Mouse (Mus musculus) kidney, postnatal 4 days (tissue): ENCODE measurements at regions not wholly inside any gene's neighbourhood (a gene's known extent, or its start where the extent isn't known, plus 50 kb on each side); places are given as distances from the start of the nearest gene placed in this dataset.
A peak's percentile ranks its signal among the peaks of the same experiment; 100 is the strongest.

Experiments used
- DNase-seq, 2 experiments: peaks; one replicate each; pipeline ENCODE4 v3.0.0; 2021; ENCODE audit warnings: mixed read lengths in 2 of 2

- no peak for DNase-seq
Observed at GRCm38 (mm10) chr4:82160233-82160632, 545.3 kb downstream of the Nfib start.

- no peak for DNase-seq
Observed at GRCm38 (mm10) chr4:82155642-82156320, 549.8 kb downstream of the Nfib start.

DNA sequence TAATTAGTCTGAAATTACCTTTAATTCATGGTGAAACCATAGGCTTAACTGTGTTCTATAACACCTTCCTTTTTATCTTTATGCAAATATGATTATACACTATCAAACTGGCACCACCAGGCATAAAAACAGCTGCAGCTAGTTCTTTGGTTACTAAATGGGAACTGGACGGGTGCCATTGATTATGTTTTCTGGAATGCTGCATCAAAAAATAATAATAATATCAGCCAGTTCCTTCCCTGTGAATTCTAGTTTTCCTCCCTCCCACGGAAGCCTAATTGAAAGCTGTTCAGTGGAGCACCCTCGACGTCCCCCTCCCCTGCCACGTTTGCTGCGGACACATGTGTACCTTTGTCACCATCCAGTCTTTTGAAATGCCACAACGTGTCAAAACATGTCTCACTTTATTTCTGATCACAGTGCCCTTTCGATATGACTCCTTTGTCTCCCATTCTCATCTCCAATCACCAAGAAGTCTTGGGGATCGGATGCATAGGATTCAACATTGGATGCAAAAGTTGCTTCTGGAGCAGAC is 551.5 kb downstream of the Nfib start:
- DNase-seq, result no peak

- DNase-seq, result no peak
Observed at GRCm38 (mm10) chr4:82153604-82154003, 551.9 kb downstream of the Nfib start.

GRCm38 (mm10) chr4:82149957-82150356 is 555.6 kb downstream of the Nfib start:
- DNase-seq, result peak in 1 of 2 experiments; percentile 5

- peak in 1 of 2 experiments; percentile 6 for DNase-seq
Observed at GRCm38 (mm10) chr4:82148129-82149064, 557.2 kb downstream of the Nfib start.

DNA sequence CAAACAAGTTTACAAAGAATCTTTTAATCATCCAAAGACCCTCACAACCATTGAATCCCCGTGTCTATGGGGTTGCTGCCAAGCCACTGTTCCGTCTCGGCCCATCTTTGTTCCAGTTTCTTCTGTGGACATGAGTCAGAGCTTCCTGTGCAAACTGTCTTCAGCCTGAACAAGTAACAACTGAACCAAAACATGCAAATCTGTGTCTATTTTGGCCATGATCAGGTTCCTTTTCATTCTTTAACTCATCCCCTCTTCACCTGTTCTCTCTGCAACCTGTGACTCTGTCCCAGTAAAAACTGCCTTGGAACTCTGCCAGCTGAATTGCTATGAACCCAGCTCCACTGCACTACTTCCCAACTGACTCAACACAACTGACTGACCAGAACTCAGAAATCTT is 563.2 kb downstream of the Nfib start:
- no peak for DNase-seq

GRCm38 (mm10) chr4:82139806-82140205 is 565.7 kb downstream of the Nfib start:
- DNase-seq, result no peak

DNA sequence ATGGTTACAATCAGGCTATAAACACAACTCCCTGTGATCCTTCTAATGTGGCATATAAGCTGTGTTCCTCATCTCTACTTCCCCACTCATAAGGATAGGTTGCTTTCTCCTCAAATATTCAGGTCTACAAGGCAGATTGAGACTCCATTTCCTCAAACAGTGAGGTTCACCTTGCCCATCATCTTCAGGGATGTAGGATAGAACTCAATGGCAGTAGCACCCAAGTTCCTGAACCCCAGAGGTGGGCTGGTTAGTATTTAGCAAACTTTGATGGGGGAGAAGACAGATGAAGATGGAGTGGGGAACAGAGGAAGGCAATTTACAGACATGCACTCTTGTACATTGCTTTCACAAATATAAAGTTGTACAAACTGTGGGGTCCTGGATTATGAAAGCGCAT is 566.5 kb downstream of the Nfib start:
- no peak for DNase-seq

GRCm38 (mm10) chr4:82132851-82133250 is 572.7 kb downstream of the Nfib start:
- no peak for DNase-seq

GRCm38 (mm10) chr4:82132326-82132725 is 573.2 kb downstream of the Nfib start:
- DNase-seq, result no peak

GRCm38 (mm10) chr4:82129471-82129870 is 576.1 kb downstream of the Nfib start:
- DNase-seq, result no peak

DNA sequence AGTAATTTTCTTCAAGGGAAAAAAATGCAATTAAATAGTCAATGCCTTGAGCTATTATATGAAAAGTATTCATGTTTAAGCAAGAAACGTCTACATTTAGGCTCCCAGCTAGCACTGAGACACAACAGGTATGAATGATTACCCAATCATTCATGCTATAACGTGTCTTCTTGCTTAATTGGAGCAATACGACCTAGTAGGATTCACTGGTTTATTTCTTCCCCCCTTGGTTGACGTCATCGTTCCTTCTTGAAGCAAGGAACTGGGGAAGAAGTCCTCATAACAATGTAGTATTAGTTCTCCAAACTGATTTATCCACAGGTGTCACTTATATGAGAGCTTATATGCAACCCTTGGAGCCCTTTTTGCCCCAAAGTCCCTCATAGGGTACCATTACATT is 581.8 kb downstream of the Nfib start:
- DNase-seq, result no peak

DNA sequence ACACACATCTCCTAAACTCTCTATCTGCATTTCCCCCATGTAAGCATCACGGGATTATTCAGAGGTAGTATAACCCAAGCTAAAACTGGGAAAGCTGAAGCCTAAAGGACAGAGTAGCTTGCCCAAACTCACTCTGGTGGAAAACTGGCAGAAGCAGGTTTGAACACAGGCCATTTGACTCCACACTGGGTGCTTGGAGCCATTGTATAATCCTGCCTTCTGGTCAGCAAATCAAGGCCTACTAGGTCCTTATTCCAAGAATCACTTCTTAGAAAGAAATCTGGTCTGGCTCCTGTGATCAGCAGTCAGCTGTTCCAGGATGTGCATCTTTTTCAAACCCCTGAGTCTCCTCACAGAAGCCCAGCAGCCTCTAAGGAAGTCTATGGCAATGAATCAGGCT is 582.4 kb downstream of the Nfib start:
- no peak for DNase-seq

DNA sequence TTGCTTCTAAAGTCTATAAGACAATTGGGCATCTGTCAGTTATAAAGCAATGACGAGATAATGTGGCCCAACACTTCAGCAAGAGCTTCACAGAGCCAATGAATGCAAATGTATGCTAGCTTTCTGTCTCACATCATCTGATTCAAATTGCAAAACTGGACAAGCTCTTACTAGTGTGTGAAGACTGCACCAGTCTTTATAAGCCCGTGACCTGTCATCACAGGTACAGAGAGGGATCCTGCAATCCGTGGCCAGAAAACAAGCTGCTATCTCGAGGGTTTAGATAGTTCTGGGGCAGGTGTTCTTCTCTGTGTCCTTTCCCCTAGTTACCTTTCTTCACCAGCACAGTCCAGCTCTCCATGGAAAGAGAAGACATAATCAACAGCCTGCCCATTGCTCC is 584.8 kb downstream of the Nfib start:
- DNase-seq, result no peak

DNA sequence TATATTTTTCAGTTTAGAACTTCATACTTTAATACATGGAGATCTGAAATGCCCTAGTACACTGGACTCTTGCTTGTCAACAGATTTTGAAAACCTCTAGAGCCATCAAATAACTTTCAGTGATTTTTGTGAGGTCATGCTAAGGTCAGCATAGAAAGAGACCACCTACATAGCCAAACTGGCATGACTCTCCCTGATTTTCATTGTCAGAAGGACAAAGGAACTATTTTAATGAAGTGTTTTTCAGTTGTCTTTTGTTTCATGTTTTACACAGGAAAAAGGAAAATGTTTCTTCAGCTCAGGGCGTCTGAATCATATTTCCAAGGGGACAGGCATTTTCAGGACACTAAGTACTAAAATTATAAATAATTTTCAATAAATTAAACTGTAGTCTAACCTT is 585.2 kb downstream of the Nfib start:
- no peak for DNase-seq

DNA sequence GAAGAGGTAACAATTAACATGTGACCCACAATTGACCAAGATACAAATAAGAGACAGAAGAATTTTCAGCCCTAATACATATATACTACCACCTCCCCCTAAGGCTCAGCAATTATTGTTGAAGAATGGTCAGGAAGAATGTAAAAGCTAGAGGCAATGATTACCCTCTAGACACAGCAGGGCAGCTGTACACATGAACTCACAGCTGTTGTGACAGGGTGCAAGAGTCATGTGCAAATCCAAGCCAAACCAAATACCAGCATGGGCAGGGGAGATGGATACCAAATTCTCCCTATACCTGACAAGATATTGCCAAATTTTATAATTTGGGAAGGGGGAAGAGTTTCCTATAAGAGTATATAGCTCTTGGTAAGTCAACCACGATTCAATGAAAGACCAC is 603.7 kb downstream of the Nfib start:
- no peak for DNase-seq

GRCm38 (mm10) chr4:82099970-82100368 is 605.6 kb downstream of the Nfib start:
- no peak for DNase-seq

- no peak for DNase-seq
Observed at GRCm38 (mm10) chr4:82098986-82099969, 606.3 kb downstream of the Nfib start.

- DNase-seq, result peak; percentile 5 to 10
Observed at GRCm38 (mm10) chr4:82092296-82093230, 613.0 kb downstream of the Nfib start.

DNA sequence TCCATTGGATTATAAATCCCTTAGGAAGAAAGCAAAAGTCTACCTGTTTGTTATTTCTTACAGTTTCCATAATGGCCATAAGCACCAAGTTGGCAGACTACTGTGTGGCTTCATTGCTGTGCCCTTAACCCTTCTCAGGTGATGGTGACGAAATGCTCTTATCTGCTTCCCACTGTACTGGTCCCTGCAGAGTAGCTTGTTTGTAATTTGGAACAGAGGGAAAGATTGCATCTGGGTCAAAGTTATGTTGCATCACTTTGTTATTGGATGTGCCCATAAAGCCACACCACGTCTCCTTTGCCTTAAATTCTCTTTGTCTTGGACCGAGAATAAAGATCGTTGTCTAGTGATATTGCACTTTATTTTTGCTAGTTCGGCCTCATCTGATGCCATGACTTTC is 615.9 kb downstream of the Nfib start:
- DNase-seq, result no peak
